Mouse (Mus musculus): ENCODE results near the gene Gm9376. TPM values are rescaled to one million over a fixed set of nuclear protein-coding genes. Genes with fewer than 3 reads are reported as not detected.

The Gm9376 gene
- total RNA-seq (2023) = not detected

DNA sequence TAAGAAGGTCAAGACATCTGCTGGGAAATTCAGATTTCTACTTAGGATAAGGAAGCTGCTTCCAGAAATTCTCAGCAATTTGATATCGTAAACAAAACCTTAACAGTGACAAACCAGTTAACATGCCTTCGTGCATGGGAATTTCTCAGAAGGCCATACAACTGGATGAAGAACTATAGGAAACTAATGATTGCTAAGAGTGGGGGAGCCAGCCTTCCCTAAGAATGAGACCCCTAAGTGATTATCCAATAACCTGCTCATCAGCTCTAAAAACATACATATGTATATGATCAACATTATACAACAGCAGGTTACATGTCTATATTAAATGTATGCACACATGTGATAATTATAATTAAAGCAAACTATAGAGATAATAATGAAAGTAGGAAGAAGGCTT lies at the start of gene Gm9376:
Gm9376 (plus strand) TSS at position 301 of the 400 bp plus-strand sequence.

DNA sequence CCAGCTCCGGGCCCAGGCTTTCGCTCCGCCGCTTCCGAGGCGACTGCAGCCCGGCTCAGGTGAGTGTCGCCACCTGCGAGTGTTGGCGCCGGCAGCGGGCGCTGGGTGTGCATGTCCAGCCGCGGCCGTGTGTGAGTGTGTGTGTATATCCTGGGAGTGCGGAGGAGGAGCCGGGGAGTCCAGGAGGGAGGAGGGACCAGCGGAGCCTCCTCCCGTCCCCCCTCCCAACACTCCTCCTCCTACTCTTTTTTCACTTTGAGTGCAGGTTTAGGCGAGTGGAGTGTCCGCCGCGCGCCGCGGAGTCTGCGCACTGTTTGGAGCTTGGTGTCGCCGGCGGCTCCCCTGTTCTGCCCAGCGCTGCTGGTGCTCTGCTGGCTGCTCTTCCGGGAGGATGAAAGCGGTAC lies 29.9 kb upstream of the Gm9376 start, which contains the start of gene Sox21:
Sox21 (minus strand) TSS at position 145 of the 404 bp plus-strand sequence.

Other genes with a start within 250 kb of the Gm9376 start
- not detected for gene Dct, start 214.7 kb upstream of the Gm9376 start, total RNA-seq (2023)
- gene Tgds, start 134.2 kb upstream of the Gm9376 start, total RNA-seq (2023) = 10 to 100 TPM; 16.9 to 19.6 TPM
- 10 to 100 TPM; 16.4 to 16.8 TPM for gene Gpr180, start 129.8 kb upstream of the Gm9376 start, total RNA-seq (2023)
- not detected for gene Sox21, start 29.9 kb upstream of the Gm9376 start, total RNA-seq (2023)

All from T-cell, adult 66 days (primary cell).